Mouse (Mus musculus) embryonic fibroblast, embryonic 13.5 days (primary cell): ENCODE results near the gene Gm11627.

Source experiments
- CTCF ChIP-seq: IDR thresholded peaks from 2 replicates; pipeline ENCODE4 v1.5.1; 2011; ENCODE audit warnings: mild to moderate bottlenecking, control low read depth, low read length, moderate library complexity, borderline replicate concordance; ENCODE audit not compliant: insufficient read depth
- POLR2A ChIP-seq: IDR thresholded peaks from 2 replicates; pipeline ENCODE4 v1.6.1; 2011; ENCODE audit warnings: low read depth, mild to moderate bottlenecking, control low read depth, low read length, moderate library complexity

GRCm38 (mm10) chr11:102619449-102619848 is 40.2 kb upstream of the Gm11627 start:
- TF ChIP-seq POLR2A (no peak), CTCF (no peak)
